In the genomic region with DNA sequence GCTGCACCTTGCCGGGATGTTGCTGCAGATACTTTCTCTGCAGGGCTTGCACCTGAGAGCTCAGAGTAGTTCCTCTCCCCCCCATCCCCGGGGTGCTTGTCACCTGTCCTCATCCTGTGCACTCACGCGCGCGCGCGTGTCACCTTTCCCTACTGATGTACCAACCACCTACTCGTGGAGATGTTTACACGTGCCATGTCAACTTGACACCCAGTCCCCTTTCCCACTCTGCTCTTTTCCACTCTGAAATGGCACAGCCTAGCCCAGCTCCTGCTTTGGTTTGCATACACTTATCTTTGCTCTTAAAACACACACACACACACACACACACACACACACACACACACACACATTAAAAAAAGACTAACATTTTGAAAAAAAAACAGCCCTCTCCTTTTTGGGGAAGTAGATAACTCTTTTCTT, we compare ENCODE assay signal across 8 mouse cellular contexts. TPM values are rescaled to one million over a fixed set of nuclear protein-coding genes. Genes with fewer than 3 reads are reported as not detected.
A peak's percentile ranks its signal among the peaks of the same experiment; 100 is the strongest.
DNase-seq lines count a peak whose midpoint lies in the region; ATAC-seq and TF ChIP-seq lines count a peak whose summit lies in the region.

No protein-coding gene starts in this region.

- H3K27ac ChIP-seq in hindbrain, embryonic 15.5 days (replicated peaks) = no peak overlapping the region
- H3K27ac ChIP-seq in lung, embryonic 14.5 days (ENCODE audit: low read depth) = no peak overlapping the region

- peak; percentile 62 to 69 for DNase-seq in B cell, adult 2 months
- peak; percentile 55 to 57 for DNase-seq in cerebellum, postnatal 14 days
- DNase-seq in lung, embryonic 14.5 days = peak; percentile 5
- DNase-seq in right cerebral cortex, postnatal 14 days = peak; percentile 48
- DNase-seq in gastrocnemius, postnatal 10 days = no peak

- peak overlapping the region; percentile 56 for H3K4me3 ChIP-seq in erythroblast, embryonic 14.5 days (replicated peaks)
- H3K4me3 ChIP-seq in hindbrain, embryonic 15.5 days = peak overlapping the region; percentile 94
- peak overlapping the region; percentile 59 for H3K4me3 ChIP-seq in lung, embryonic 14.5 days (ENCODE audit: low read depth, low read length)

- peak overlapping the region; percentile 93 for H3K4me2 ChIP-seq in hindbrain, embryonic 15.5 days
- peak overlapping the region; percentile 96 for H3K4me2 ChIP-seq in lung, embryonic 14.5 days

- peaks cover 14% of the 10 kb centered on the region for H3K27me3 ChIP-seq in erythroblast, embryonic 14.5 days (ENCODE audit: control insufficient read depth)
- H3K27me3 ChIP-seq in hindbrain, embryonic 15.5 days = no peaks in the 10 kb centered on the region
- H3K27me3 ChIP-seq in lung, embryonic 14.5 days (ENCODE audit: insufficient read depth, low read length) = no peaks in the 10 kb centered on the region

- peak overlapping the region; percentile 82 for H3K9ac ChIP-seq in hindbrain, embryonic 15.5 days
- H3K9ac ChIP-seq in lung, embryonic 14.5 days = peak overlapping the region; percentile 55

- WGBS in hindbrain, embryonic 15.5 days = 1% methylated on average over 10 of the region's 10 CpGs
- 4% methylated on average over 10 of the region's 10 CpGs for WGBS in lung, embryonic 14.5 days

- H3K9me3 ChIP-seq in erythroblast, embryonic 14.5 days (ENCODE audit: control insufficient read depth, low read length) = no peaks in the 10 kb centered on the region
- no peaks in the 10 kb centered on the region for H3K9me3 ChIP-seq in hindbrain, embryonic 15.5 days
- H3K9me3 ChIP-seq in lung, embryonic 14.5 days (ENCODE audit: low read depth, low read length) = no peaks in the 10 kb centered on the region

- TF ChIP-seq CTCF in lung, embryonic 14.5 days (IDR thresholded peaks at IDR 0.05; ENCODE audit: low read depth) = no peak

- no peaks in the 10 kb centered on the region for H3K36me3 ChIP-seq in erythroblast, embryonic 14.5 days (ENCODE audit: control insufficient read depth)
- no peaks in the 10 kb centered on the region for H3K36me3 ChIP-seq in hindbrain, embryonic 15.5 days
- H3K36me3 ChIP-seq in lung, embryonic 14.5 days (ENCODE audit: insufficient read depth) = no peaks in the 10 kb centered on the region

- no peak for ATAC-seq in erythroblast, adult 5-6 weeks (replicated peaks; ENCODE audit: low FRiP score, poor library complexity, severe bottlenecking)
- no peak for ATAC-seq in hindbrain, embryonic 15.5 days (ENCODE audit: low FRiP score, low read depth)
- no peak for ATAC-seq in lung, embryonic 14.5 days (ENCODE audit: insufficient read depth)

- peaks cover 12% of the 10 kb centered on the region for H3K4me1 ChIP-seq in erythroblast, embryonic 14.5 days (ENCODE audit: control insufficient read depth)
- peaks cover 18% of the 10 kb centered on the region for H3K4me1 ChIP-seq in hindbrain, embryonic 15.5 days (replicated peaks)
- no peaks in the 10 kb centered on the region for H3K4me1 ChIP-seq in lung, embryonic 14.5 days (ENCODE audit: insufficient read depth)

RNA-seq across cellular contexts. Expression of a gene that starts 0.6 kb away (rescaled TPM):
- polyA plus RNA-seq in erythroblast, embryonic 14.5 days (2012) = not detected in 2 replicates
- 2.5 TPM in 1 of 2 replicates, not detected in the other for total RNA-seq in erythroblast, adult 5-6 weeks (2015; ENCODE audit: low replicate concordance)
- total RNA-seq in erythroblast, adult 5-6 weeks (2017; ENCODE audit: low replicate concordance) = 0.84 TPM in 1 of 2 replicates, not detected in the other
- polyA plus RNA-seq in hindbrain, embryonic 15.5 days (2015; fragmentation: Nextera tagmentation; extraction: Ambion mirVana) = 38.0 and 42.0 TPM in 2 replicates
- 2.3 and 2.9 TPM in 2 replicates for polyA plus RNA-seq in lung, embryonic 14.5 days (2014; fragmentation: Nextera tagmentation; extraction: Ambion mirVana)
- 1 to 10 TPM in 1 of 2 experiments, under 1 TPM in 1; 0.93 to 1.5 TPM for total RNA-seq in gastrocnemius, postnatal 10 days (2021)

RNA-seq across cellular contexts. Expression of a gene that starts 54.8 kb away (rescaled TPM):
- 0.45 and 0.72 TPM in 2 replicates for polyA plus RNA-seq in erythroblast, embryonic 14.5 days (2012)
- 1.2 and 5.2 TPM in 2 replicates for total RNA-seq in erythroblast, adult 5-6 weeks (2015; ENCODE audit: low replicate concordance)
- total RNA-seq in erythroblast, adult 5-6 weeks (2017; ENCODE audit: low replicate concordance) = 5.9 and 6.3 TPM in 2 replicates
- polyA plus RNA-seq in hindbrain, embryonic 15.5 days (2015; fragmentation: Nextera tagmentation; extraction: Ambion mirVana) = 6.1 and 6.4 TPM in 2 replicates
- polyA plus RNA-seq in lung, embryonic 14.5 days (2014; fragmentation: Nextera tagmentation; extraction: Ambion mirVana) = 8.5 and 10.2 TPM in 2 replicates
- total RNA-seq in gastrocnemius, postnatal 10 days (2021) = 1 to 10 TPM; 2.9 to 4.4 TPM

Comparison
In these comparisons a context has a peak if more than half of its experiments do, and no peak if none do; other contexts are left out.
1. RNA of a gene that starts 0.6 kb away (polyA plus RNA-seq): 38.0 to 42.0 TPM in hindbrain, embryonic 15.5 days; 2.3 to 2.9 TPM in lung, embryonic 14.5 days and not detected in erythroblast, embryonic 14.5 days; every median in the first group is over 10 times any median in the second.
2. Peak in every context shown above with its lines, with median percentiles within 50 percentile points of each other: H3K4me3 ChIP-seq.